Mouse (Mus musculus): ENCODE results near the gene Plxnc1. TPM values are rescaled to one million over a fixed set of nuclear protein-coding genes. Genes with fewer than 3 reads are reported as not detected.

The Plxnc1 gene
- polyA plus RNA-seq, 1 experiment = 42.7 TPM

DNA sequence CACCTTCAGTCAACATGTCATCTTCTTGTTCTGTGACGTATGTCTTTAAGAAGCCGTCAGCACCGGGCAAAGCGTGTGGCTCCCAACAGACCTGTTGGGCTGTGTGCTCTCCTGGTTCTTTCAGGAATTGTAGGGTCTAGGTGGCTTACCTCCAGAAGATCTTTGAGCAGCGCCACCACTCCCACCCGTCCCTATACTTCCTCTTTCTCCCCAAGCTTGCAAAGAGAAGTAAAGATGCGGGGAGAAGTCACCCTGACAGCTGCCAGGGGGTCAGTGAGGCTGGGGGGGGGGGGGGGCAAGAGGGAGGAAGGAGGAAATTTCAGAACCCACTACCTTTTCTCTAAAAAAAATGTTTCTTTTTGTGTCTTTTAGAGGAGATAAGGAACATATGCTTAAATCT lies 22.2 kb upstream of the Plxnc1 start:
- no peak for TF ChIP-seq GATA1 (IDR thresholded peaks at IDR 0.05; ENCODE audit: low read length)

DNA sequence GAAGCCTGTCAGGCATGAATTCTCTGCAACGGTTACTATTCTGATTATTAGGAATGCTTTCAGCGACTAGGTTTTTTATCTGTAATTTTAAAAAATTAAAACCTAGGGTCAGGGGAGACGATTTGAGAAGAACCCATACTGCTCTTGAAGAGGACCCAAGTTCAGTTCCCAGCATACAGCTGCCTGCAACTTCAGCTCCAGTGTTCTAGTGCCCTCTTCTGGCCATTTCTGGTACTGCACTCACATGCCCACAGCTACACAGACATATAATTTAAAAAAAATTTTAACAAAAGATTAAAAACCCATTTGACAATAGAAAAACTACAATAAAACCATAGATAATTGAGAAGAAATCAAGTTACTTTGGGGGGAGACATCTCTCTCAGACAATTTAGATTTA lies 20.5 kb upstream of the Plxnc1 start:
- no peak for TF ChIP-seq GATA1 (IDR thresholded peaks at IDR 0.05; ENCODE audit: low read length)

DNA sequence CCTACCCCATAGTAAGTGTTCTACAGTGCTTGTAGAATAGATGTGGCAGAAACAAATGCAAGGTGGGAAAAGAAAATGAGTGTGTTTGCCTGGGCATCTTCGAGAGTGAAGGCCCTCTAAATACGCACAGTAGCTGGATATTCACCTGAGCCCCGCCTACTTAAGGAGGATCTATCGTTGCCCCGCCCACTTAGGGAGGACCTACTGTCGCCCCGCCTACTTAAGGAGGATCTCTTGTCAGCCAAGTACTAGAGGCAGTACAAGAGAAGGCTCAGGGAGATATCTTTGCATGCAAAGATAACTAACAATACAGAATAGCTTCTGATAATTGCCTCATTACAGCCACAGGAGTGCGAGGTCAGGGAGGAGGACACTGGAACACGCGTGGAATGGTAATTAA lies 17.4 kb upstream of the Plxnc1 start:
- no peak for TF ChIP-seq GATA1 (IDR thresholded peaks at IDR 0.05; ENCODE audit: low read length)

DNA sequence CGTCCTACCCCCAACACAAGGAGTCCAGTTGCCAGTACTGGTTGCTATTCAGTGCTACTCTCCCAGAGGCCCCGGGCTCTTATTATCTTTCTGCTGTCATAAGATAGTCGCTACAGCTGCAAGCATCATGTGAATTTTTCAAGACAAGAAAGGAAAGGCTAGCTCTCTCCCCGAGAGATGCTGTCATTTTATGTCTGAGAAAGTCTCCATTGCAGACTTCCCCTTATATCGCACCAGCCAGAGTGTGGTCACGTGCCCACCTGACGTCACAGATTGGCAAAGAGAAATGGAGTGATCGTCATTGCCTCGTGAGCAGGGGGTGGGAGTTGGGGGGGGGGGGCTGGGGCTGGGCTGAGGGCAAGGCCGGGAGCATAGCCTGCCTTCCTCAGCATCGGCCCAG lies 16.6 kb upstream of the Plxnc1 start:
- no peak for TF ChIP-seq GATA1 (IDR thresholded peaks at IDR 0.05; ENCODE audit: low read length)

DNA sequence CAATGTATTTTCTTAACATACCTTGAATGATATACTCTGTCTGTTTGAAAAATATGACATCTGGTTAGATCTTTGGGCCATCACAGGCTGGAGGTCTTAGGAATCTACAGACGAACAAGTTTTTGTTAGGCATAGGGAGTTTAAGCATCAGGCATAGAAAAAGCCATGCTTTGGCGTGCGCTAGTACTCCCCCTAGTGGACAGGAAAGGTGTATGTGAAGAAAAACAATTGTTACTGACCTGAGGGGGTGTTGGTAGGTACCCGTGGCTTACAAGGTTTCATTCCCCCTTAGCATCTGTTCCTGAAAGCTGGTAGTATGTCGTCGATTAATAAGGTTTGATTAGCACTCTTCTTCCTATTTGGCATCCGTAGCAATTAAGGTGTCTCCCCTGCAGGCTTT lies 13.7 kb upstream of the Plxnc1 start:
- TF ChIP-seq GATA1 (IDR thresholded peaks at IDR 0.05; ENCODE audit: low read length) = no peak

DNA sequence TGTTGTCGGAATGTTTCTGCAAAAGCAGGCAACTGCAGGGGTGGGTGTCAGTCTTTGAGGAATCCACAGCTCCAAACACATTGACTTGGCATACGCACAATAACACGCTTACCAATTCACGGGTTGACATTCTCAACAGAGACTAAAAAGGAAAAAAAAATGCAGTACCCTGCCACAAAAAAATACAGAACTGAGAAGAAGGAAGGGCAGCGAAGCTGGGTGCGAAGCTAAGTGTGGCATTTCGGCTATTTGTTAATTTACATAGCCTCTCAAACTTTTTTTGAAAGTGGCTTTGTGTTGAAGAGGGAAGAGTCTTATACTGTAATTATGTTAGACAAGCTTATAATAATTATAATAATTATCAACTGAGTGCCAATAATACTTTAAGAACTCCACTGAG lies 13.1 kb upstream of the Plxnc1 start:
- TF ChIP-seq GATA1 (IDR thresholded peaks at IDR 0.05; ENCODE audit: low read length) = no peak

DNA sequence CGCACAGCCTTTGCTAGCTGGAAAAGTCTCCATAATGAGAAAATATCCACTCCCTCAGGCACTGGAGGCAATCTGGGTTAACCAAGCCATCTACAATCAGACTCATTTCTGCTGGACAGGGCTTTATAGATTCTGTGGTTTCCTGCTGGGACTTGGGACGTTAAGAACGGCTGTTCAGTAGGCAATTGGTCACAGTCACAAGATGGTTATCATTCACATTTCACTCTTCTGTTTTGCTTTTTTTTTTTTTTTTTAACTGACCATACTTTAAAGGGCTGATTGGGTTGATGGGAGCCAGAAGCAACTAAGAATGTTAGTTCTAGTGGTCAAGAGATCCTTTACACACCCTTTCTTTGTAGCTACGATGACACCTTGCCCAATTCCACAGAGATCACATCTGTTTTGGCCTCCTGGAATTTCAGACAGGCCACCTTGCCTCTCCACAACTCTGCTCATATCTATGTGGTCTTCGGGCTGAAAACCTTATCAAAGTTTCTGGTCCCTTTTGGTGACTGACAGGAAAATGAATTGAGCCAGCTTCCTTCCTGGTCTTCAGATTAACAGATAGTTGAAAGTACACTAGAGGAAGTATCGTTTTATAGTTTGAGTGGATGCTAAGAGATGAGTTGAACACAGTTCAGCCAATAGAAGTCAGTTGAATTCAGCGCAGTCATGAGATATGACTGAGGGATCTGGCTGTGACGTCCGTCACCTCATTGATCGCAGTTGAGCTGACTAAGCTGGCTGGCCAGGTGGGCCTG lies 3.5 kb upstream of the Plxnc1 start:
- TF ChIP-seq GATA1 (IDR thresholded peaks at IDR 0.05; ENCODE audit: low read length) = peak; percentile 37

DNA sequence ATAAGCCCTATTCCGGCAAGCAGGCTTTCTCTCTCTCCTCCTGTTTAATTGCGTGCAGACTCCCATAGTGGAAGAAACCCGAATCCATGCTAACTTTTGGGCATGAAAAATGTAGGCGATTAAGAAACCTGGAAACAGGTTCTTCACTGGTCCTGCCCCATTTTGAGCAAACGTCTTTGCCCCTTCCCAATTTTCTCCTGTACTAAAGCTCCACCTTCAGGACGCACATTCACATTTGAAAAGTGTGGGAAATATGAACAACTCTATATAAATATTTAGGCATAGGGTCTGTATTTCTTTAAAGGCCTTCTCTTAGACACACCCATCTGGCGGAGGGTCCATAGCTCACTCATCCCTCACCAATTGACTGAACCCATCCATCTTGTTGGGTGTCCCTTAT lies 2.8 kb upstream of the Plxnc1 start:
- TF ChIP-seq GATA1 (IDR thresholded peaks at IDR 0.05; ENCODE audit: low read length) = no peak

DNA sequence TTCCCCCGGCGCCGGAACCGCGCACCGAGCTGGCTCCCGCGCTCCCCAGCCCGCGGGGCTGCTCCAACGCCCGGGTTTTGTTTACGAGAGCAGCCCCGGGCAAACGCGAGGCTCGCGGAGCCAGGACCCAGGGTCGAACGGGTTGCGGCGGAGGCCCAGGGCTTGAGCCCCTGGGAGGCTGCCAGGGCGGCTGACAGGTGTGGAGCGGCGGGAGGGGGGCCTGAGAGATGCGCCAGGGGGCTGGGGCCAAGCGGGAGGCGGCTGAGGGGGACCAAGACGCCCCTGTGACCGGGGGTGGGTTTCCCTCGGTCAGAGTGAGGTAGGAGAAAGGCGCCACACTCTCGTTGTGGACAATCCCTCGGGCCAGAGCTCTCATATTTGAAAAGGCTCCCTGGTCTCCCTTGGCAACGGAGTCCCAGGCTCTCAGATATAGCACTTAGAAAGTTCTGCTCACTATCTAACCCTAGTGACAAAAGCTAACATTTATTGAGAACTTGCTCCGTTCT lies 624 bp upstream of the Plxnc1 start:
- TF ChIP-seq GATA1 (IDR thresholded peaks at IDR 0.05; ENCODE audit: low read length) = no peak

DNA sequence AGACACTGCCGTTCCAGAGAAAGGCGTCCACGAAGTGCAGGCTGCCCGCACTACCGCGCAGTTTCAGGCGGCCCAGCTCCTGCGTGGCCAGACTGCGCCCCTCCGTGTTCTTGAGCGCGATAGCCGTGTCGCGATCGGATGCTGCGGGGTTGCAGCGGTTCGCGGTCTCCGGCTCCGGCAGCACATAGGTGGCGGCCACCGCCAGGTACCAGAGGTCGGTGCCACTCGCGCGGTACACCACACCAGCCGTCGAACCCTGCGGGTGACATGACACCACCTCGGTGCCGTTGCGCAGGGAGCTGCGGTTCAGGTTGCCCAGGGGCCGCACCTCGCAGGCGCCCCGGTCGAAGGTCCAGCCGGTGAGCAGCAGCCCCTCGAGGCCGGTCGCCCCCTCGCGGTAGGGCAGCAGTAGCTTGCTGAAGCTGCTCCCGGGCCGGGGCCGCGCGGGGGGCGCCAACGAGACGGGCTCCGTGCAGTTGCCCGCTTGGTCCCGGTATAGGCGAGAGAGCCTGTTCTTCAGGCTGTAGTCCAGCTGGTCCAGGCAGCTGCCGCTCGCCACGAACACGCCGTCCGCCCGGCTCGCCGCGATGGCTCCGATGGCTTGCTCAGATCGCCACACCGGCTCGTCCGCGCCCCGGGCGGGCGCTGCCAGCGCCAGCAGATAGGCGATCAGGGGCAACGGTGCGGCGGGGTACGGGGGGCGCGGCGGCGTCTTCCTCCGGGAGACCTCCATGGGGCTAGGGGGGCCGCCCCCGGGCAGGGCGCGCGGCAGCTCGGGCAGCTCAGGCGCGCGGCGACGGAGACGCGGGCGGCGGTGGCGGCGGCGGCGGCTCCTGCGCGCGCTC lies 567 bp downstream of the Plxnc1 start:
- no peak for TF ChIP-seq GATA1 (IDR thresholded peaks at IDR 0.05; ENCODE audit: low read length)

DNA sequence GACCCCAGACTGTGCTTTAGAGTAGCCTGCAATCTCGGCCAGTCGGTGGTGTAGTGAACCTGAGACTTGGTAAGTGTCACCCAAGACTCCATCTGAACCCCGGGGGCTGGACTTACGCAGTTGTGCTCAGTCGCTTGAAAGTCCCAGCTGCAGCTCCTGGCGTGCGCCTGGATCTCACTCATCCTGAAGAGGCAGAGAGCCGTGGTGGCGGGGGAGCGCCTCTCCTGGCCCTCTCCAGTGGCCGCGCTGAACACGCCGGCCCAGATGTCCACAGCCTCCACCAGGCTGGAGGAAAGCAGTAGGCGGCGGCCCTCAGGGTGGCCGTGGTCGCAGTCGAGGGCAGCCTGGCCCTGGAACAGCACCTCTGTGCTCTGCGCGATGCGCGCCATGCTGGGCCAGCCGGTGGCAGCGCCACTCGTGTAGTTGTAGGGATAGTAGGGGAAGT lies 1.2 kb downstream of the Plxnc1 start:
- TF ChIP-seq GATA1 (IDR thresholded peaks at IDR 0.05; ENCODE audit: low read length) = no peak

DNA sequence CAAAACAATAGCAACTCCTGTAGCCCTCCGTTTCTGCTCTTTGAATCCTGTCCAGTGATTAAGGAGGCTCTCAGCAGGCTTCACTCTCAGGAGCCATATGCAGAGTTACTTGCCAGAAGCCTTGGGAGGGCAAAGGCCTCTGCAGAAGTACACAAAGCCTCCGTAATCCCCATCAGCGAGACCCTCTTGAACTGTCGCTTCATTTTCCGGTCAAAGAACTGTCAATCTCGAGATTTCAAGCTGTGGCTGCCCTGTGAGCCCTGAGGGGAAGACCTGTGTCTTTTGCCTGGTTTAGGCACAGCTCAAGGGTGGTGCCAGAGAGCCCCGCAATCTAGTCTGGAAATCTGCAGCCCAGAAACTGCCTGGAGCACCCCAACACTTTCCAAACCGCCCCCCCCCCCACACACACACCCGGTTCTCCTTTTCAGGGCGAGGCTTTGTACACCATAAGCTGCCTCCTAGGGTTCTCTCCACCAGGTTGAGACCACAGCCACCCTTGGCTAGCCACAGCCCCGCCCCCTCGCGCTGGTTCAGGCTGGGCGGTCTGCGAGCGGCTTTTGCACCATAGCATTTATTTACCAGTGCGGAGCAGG lies 2.1 kb downstream of the Plxnc1 start:
- no peak for TF ChIP-seq GATA1 (IDR thresholded peaks at IDR 0.05; ENCODE audit: low read length)

DNA sequence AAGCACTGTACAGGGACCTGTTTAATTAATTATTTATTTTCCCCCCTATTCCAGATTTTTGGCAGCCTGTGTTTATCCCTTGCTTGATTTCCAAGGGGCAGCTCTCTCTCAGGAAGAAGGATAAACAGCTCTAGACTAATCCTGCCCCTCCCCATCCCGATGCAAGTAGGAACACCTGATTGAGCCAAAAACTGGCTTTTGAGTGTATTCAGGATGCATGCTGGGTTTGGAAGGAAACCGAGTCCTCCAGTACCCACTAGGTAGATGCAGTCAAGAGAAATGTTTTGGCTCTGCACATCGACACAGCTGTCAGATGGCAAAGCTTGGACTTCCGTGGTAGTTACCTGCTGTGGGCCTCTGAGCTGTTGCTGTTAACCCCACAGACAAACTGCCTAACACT lies 3.1 kb downstream of the Plxnc1 start:
- TF ChIP-seq GATA1 (IDR thresholded peaks at IDR 0.05; ENCODE audit: low read length) = no peak

DNA sequence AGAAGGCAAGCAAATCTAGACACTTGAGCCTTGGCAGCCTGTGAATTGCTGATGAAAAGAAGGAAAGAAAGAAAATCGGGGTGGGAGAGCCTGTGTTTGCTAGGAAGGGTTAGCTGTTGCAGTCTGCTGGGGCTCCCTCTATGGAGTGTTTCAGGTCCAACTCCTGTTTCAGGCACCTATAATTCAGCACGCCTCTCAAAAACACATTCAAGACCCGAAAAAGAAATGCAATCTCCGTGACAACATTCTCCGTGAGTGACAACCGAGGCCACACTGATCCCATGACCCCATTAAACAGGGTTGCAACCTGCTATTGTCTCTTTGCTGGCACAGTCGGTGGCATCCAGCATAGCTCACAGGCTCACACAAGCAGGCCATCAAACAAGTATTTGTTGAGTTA lies 3.8 kb downstream of the Plxnc1 start:
- TF ChIP-seq GATA1 (IDR thresholded peaks at IDR 0.05; ENCODE audit: low read length) = no peak

DNA sequence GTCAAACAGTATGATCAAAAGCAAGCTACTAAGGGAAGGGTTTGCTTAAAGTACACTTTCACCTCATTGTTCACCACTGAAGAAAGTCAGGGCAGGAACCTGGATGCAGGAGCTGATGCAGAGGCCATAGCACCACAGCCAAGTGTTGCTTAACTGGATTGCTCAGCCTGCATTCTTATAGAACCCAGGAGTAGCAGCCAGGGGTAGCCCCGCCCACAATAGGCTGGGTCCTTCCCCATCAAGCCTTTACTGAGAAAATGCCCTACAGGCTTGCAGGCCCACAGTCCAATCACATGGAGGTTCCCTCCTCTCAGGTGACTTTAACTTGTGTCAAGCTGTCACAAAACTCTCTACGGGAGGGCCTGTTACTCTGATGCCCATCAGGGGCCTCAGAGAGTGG lies 4.6 kb downstream of the Plxnc1 start:
- TF ChIP-seq GATA1 (IDR thresholded peaks at IDR 0.05; ENCODE audit: low read length) = no peak

DNA sequence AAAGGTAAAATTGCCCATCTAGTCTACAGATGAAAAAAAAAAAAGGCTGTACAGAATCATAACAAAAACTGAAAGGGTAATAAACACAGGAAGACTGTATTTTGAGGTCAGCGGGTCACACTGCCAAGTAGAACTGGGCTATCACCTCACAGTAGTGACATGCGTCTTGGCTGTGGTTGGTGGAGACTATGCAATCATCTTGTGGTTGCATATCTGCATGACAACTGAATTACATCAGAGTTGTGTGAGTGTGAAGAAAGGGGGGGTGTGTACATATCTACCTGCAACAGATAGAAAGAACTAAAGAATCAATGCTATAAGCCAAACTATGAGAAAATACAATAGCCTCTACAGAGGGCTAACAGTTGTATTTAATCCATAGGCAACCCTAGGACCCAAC lies 5.7 kb downstream of the Plxnc1 start:
- peak; percentile 58 for TF ChIP-seq GATA1 (IDR thresholded peaks at IDR 0.05; ENCODE audit: low read length)

Measured in G1E-ER4 (cell line).